Comparison of ENCODE assay signal across 9 mouse cellular contexts in genomic region chr9:36890552-36890951, GRCm38 (mm10).
DNase-seq lines count a peak whose midpoint lies in the region; ATAC-seq and TF ChIP-seq lines count a peak whose summit lies in the region.
"Had no signal": no experiment of that assay in that cellular context is flagged by ENCODE, and none has a peak within 500 bp of the region (broad histone marks: within the 10 kb centered on the region; RNA-seq: fewer than 3 reads in every experiment).

No protein-coding gene starts in this region.

- H3K9ac ChIP-seq in heart, adult 2 months (ENCODE audit: low read depth, low read length): no peak overlapping the region
- H3K9ac ChIP-seq in heart, embryonic 12.5 days: no peak overlapping the region
- no peak overlapping the region for H3K9ac ChIP-seq in neural tube, embryonic 14.5 days (replicated peaks; ENCODE audit: low read depth, low read length)

- no peaks in the 10 kb centered on the region for H3K79me2 ChIP-seq in heart, adult 2 months (replicated peaks; ENCODE audit: control insufficient read depth, insufficient read depth, low read length)

- no peaks in the 10 kb centered on the region for H3K27me3 ChIP-seq in heart, adult 2 months (ENCODE audit: control insufficient read depth, insufficient read depth, low read length)
- no peaks in the 10 kb centered on the region for H3K27me3 ChIP-seq in heart, embryonic 12.5 days (replicated peaks)
- no peaks in the 10 kb centered on the region for H3K27me3 ChIP-seq in G1E (ENCODE audit: insufficient read depth, low read length)
- H3K27me3 ChIP-seq in neural tube, embryonic 14.5 days (ENCODE audit: control insufficient read depth, insufficient read depth, low read length): no peaks in the 10 kb centered on the region

- no peak for TF ChIP-seq EP300 in heart, adult 2 months (IDR thresholded peaks at IDR 0.05; ENCODE audit: insufficient read depth, low read depth, low read length)

- TF ChIP-seq POLR2A in heart, adult 2 months (IDR thresholded peaks at IDR 0.05; ENCODE audit: insufficient read depth, low read depth, low read length): no peak
- no peak for TF ChIP-seq POLR2A in cortical plate, adult 2 months (IDR thresholded peaks at IDR 0.05; ENCODE audit: extremely low read depth, insufficient read depth, low read length)

- no peak overlapping the region for H3K4me3 ChIP-seq in heart, adult 2 months
- no peak overlapping the region for H3K4me3 ChIP-seq in heart, embryonic 12.5 days
- no peak overlapping the region for H3K4me3 ChIP-seq in G1E (ENCODE audit: low read depth, low read length)
- no peak overlapping the region for H3K4me3 ChIP-seq in cortical plate, adult 2 months (ENCODE audit: insufficient read depth, low read length)
- no peak overlapping the region for H3K4me3 ChIP-seq in layer of hippocampus, adult 2 months
- no peak overlapping the region for H3K4me3 ChIP-seq in neural tube, embryonic 14.5 days (ENCODE audit: low read depth, low read length)

- no peaks in the 10 kb centered on the region for H3K9me3 ChIP-seq in heart, embryonic 12.5 days (replicated peaks)
- no peaks in the 10 kb centered on the region for H3K9me3 ChIP-seq in G1E (replicated peaks)
- H3K9me3 ChIP-seq in neural tube, embryonic 14.5 days (ENCODE audit: control insufficient read depth, low read length): no peaks in the 10 kb centered on the region

- no peak overlapping the region for H3K4me2 ChIP-seq in heart, embryonic 12.5 days
- H3K4me2 ChIP-seq in neural tube, embryonic 14.5 days (ENCODE audit: low read depth, low read length): no peak overlapping the region

- H3K4me1 ChIP-seq in heart, adult 2 months (ENCODE audit: control insufficient read depth, insufficient read depth, low read length): no peaks in the 10 kb centered on the region; the same call in 1 of the 2 replicates
- H3K4me1 ChIP-seq in heart, embryonic 12.5 days (replicated peaks): no peaks in the 10 kb centered on the region
- H3K4me1 ChIP-seq in G1E (ENCODE audit: insufficient read depth, low read depth, low read length): no peaks in the 10 kb centered on the region
- peaks cover 1% of the 10 kb centered on the region; the same call in 1 of the 2 replicates for H3K4me1 ChIP-seq in cortical plate, adult 2 months (ENCODE audit: control insufficient read depth, insufficient read depth, low read length)
- H3K4me1 ChIP-seq in neural tube, embryonic 14.5 days (ENCODE audit: control insufficient read depth, insufficient read depth, low read length): no peaks in the 10 kb centered on the region

- no peak for ATAC-seq in heart, embryonic 12.5 days (ENCODE audit: insufficient number of reproducible peaks, low FRiP score)
- no peak for ATAC-seq in G1E (ENCODE audit: extremely low read depth, insufficient number of reproducible peaks, low FRiP score, poor library complexity, severe bottlenecking)
- 0 out of 2 replicates have a peak, but pooled peaks have one; percentile 25 for ATAC-seq in neural tube, embryonic 14.5 days (ENCODE audit: low read depth)

- H3K27ac ChIP-seq in heart, adult 2 months: no peak overlapping the region
- no peak overlapping the region for H3K27ac ChIP-seq in heart, embryonic 12.5 days (ENCODE audit: poor library complexity, severe bottlenecking)
- H3K27ac ChIP-seq in cortical plate, adult 2 months (ENCODE audit: insufficient read depth, low read length): no peak overlapping the region
- H3K27ac ChIP-seq in layer of hippocampus, adult 2 months: no peak overlapping the region
- no peak overlapping the region for H3K27ac ChIP-seq in neural tube, embryonic 14.5 days (ENCODE audit: low read depth, low read length)
- H3K27ac ChIP-seq: macrophage had no signal

- intact Hi-C loops in heart, adult 2 months (cut with DNase I): loop anchor here (10.0 kb wide), 1 partner anchor 224 kb away; no protein-coding TSS in a partner anchor

- whole genome bisulfite sequencing in heart, adult 2 months: 31% methylated on average over 4 of the region's 4 CpGs
- 30% methylated on average over 4 of the region's 4 CpGs for WGBS in heart, embryonic 12.5 days
- WGBS in neural tube, embryonic 14.5 days: 28% methylated on average over 4 of the region's 4 CpGs

- peak in 1 of 2 experiments; percentile 60 for DNase-seq in heart, adult 2 months
- peak; percentile 12 for DNase-seq in 3134 (ENCODE audit: extremely low read depth, insufficient read length, low spot score)
- DNase-seq in G1E (ENCODE audit: low spot score): no peak
- peak in 1 of 2 experiments; percentile 65 for DNase-seq in layer of hippocampus, adult 2 months (ENCODE audit: low spot score in 2 of 2)
- no peak for DNase-seq in urinary bladder, postnatal 10 days (ENCODE audit: low spot score)

- TF ChIP-seq CTCF in heart, adult 2 months (IDR thresholded peaks at IDR 0.05): peak; percentile 78
- 0 out of 2 replicates have a peak, but pooled peaks have one; percentile 54 for TF ChIP-seq CTCF in G1E (IDR thresholded peaks at IDR 0.05; ENCODE audit: low read depth, low read length)
- peak; percentile 74 for TF ChIP-seq CTCF in cortical plate, adult 2 months (IDR thresholded peaks at IDR 0.05; ENCODE audit: extremely low read depth, insufficient read depth, low read length)
- peak; percentile 86 for TF ChIP-seq CTCF in layer of hippocampus, adult 2 months (conservative IDR thresholded peaks at IDR 0.05)

- H3K36me3 ChIP-seq in heart, adult 2 months (ENCODE audit: control insufficient read depth, insufficient read depth, low read length): no peaks in the 10 kb centered on the region
- no peaks in the 10 kb centered on the region for H3K36me3 ChIP-seq in heart, embryonic 12.5 days
- no peaks in the 10 kb centered on the region for H3K36me3 ChIP-seq in G1E (replicated peaks)
- H3K36me3 ChIP-seq in neural tube, embryonic 14.5 days (ENCODE audit: control insufficient read depth, insufficient read depth, low read length): peaks cover 18% of the 10 kb centered on the region
